Mouse (Mus musculus) v-Abl transformed pro-B cells (cell line): ENCODE results near the gene Acvr1b.

Experiments used
- in situ Hi-C, 2 experiments: fragments of 400-800 bp; cut with MboI; formaldehyde crosslinking; loops; one replicate each; pipeline ENCODE4 v1.15.1; 2025; ENCODE audit not compliant: unreplicated experiment in 2 of 2

The Acvr1b gene

DNA sequence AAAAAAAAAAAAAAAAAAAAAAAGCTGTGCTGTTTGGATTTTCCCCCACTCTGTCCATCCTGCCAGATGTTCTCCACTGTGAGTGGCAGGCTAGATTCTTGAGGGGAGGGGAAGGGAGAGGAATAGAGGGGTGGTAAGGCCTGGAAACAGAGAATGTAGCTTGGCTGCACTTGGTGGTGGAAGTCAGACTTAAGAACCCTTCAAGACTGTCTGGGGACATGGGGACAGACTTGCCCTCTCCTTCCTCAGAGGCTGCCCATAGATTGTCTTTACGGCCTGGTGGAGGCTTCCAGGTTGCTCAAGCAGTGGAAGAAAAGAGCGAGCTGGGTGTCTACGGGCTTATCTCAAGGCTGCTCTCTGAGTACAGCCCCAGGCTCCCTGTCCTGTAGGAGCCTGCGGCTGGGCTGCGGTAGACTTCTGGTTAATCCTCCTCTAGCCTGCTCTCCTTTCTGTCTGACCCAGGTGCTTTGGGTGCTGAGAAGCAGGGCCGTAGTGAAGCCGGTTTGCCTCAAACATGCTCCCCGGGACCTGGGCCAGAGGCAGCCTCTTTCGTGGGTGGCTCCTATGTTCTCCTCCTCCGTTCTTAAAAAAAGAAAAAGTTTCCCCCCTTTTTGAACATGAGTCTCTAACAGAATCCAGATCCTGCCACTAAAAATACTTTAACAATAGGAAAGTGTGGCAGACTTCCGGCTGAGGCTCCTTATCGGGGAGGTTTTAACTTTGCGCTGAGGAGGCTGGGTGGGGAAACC, 87.2 kb downstream of the Acvr1b start:
- in situ Hi-C loops, result no loop called here

DNA sequence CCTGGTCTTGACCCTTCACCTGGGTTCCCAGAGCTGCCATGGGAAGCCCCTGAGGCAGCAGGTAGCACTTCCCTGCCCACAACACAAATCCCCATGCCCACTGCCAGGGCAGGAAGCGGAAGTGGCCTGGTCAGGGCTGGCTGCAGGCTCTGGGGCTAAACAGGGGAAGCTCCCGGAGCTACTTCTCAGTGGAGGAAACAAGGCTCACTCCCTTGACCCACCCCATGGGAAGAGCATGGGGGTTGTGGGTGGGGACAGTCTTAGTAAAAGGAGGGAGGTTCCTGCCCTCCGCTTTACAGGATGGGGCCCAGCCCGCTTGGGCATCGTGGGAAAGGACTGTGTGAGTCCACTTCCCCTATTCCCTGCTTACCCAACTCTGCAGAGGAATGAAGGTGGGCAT, 88.6 kb downstream of the Acvr1b start:
- in situ Hi-C loops, result no loop called here
